Mouse (Mus musculus) ovary, postnatal 10 days (tissue): ENCODE data around the gene Ccdc149.

Experiments used
- DNase-seq: peaks from one replicate; pipeline ENCODE4 v3.0.0; 2022; ENCODE audit warnings: low spot score

Gene Ccdc149

GRCm38 (mm10) chr5:52470991-52471801, at the start of gene Ccdc149:
Ccdc149 (minus strand) TSS chr5:52471521.
- peak; percentile 29 for DNase-seq

- DNase-seq: no peak
Observed at GRCm38 (mm10) chr5:52519921-52520320, 48.6 kb upstream of the Ccdc149 start.

GRCm38 (mm10) chr5:52516072-52516476, 44.8 kb upstream of the Ccdc149 start:
- DNase-seq: no peak

GRCm38 (mm10) chr5:52515246-52516021, 44.1 kb upstream of the Ccdc149 start:
- DNase-seq: peak; percentile 24

GRCm38 (mm10) chr5:52511089-52511488, 39.8 kb upstream of the Ccdc149 start:
- DNase-seq: no peak

- DNase-seq: no peak
Observed at GRCm38 (mm10) chr5:52509416-52509815, 38.1 kb upstream of the Ccdc149 start.

GRCm38 (mm10) chr5:52504666-52505065, 33.3 kb upstream of the Ccdc149 start:
- no peak for DNase-seq

GRCm38 (mm10) chr5:52504148-52504547, 32.8 kb upstream of the Ccdc149 start:
- DNase-seq: no peak

- no peak for DNase-seq
Observed at GRCm38 (mm10) chr5:52495671-52496070, 24.4 kb upstream of the Ccdc149 start.

- no peak for DNase-seq
Observed at GRCm38 (mm10) chr5:52491496-52491895, 20.2 kb upstream of the Ccdc149 start.

- DNase-seq: no peak
Observed at GRCm38 (mm10) chr5:52487559-52488430, 16.5 kb upstream of the Ccdc149 start.

- DNase-seq: no peak
Observed at GRCm38 (mm10) chr5:52476826-52477225, 5.5 kb upstream of the Ccdc149 start.

GRCm38 (mm10) chr5:52476292-52476701, 5.0 kb upstream of the Ccdc149 start:
- peak; percentile 61 for DNase-seq

GRCm38 (mm10) chr5:52473988-52474387, 2.7 kb upstream of the Ccdc149 start:
- no peak for DNase-seq

GRCm38 (mm10) chr5:52470551-52470950, 770 bp downstream of the Ccdc149 start:
- DNase-seq: no peak

- no peak for DNase-seq
Observed at GRCm38 (mm10) chr5:52467841-52468240, 3.5 kb downstream of the Ccdc149 start.

GRCm38 (mm10) chr5:52462447-52462846, 8.9 kb downstream of the Ccdc149 start:
- DNase-seq: no peak

GRCm38 (mm10) chr5:52461434-52462124, 9.7 kb downstream of the Ccdc149 start:
- DNase-seq: no peak

- no peak for DNase-seq
Observed at GRCm38 (mm10) chr5:52459308-52459707, 12.0 kb downstream of the Ccdc149 start.

- DNase-seq: no peak
Observed at GRCm38 (mm10) chr5:52457154-52457553, 14.2 kb downstream of the Ccdc149 start.

GRCm38 (mm10) chr5:52450821-52451220, 20.5 kb downstream of the Ccdc149 start:
- DNase-seq: no peak

GRCm38 (mm10) chr5:52449187-52449586, 22.1 kb downstream of the Ccdc149 start:
- DNase-seq: no peak
